Mouse (Mus musculus) thymus, postnatal 25 days (tissue): ENCODE measurements around the gene Gm10681.
"Not testable (repeated sequence)": the region's sequence is repeated elsewhere in the genome, so short reads cannot be mapped to it uniquely, and the experiment has no call there.

Source experiments
- DNase-seq: peaks from one replicate; pipeline ENCODE4 v3.0.0; 2022

Gene Gm10681

DNA sequence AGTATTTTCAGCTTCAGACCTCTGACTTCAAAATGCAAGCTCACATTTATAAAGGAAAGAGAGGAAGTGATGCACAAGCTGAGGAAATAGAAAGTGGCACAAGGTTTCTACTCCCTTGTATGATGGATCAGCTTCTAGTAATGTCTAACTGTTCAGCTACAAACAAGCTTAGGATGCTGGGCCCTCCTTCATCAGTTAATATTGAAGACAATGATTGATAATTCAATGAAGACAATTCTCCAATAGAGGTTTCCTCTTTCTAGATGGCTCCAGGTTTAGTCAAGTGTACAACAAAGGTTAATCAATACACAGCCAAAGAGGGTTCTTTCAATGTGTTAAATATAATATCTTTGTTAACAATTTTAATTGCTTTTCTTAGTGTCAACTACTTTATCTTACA is at the start of gene Gm10681:
Gm10681 (minus strand) TSS at position 101 of the 400 bp plus-strand sequence.
- no peak for DNase-seq

DNA sequence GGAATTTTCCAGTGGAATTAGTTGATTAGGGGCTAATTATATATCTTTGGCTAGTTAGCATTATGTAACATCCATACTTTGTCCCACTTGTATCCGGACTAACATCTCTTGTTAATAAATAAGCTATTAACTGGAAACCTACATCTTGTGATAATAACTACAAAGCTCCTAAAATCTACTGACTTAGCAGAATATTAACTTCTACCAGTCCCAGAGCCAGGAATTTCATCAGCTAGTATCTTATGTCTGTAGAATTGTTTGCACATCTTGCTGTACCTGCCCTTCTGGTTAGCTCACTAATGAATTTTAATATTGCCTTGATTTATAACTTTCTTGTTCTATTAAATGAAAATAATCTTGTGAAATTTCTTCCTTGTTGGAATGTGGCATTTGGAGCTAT is 46.5 kb upstream of the Gm10681 start:
- DNase-seq = no peak

- DNase-seq = no peak
Measured at GRCm38 (mm10) chr3:98630152-98630551, 41.5 kb upstream of the Gm10681 start, which contains the start of gene Hsd3b5. TSS of gene Hsd3b5 (minus strand) at chr3:98630252.

- no peak for DNase-seq
Measured at GRCm38 (mm10) chr3:98629633-98630032, 41.0 kb upstream of the Gm10681 start.

DNA sequence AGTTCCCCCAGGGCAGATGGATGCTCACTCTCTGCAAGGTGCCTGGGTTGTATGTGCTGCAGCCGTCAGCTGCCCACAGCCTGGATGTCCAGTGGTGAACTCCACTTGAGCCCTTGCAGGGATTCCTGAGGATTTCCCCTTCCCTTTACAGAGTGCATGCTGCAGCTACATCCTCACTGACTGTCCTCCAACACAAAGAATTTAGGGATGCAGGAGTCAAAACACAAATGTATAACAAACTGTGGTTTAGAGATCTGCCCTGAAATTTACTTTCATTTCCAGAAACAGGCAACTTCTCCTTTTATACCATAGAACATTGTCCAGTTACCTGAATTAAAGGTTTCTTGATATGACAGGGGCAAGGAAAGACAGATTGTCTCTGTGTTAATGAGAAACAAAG is 28.2 kb upstream of the Gm10681 start:
- not testable (repeated sequence) for DNase-seq

- DNase-seq = not testable (repeated sequence)
Measured at GRCm38 (mm10) chr3:98616244-98616643, 27.6 kb upstream of the Gm10681 start.

DNA sequence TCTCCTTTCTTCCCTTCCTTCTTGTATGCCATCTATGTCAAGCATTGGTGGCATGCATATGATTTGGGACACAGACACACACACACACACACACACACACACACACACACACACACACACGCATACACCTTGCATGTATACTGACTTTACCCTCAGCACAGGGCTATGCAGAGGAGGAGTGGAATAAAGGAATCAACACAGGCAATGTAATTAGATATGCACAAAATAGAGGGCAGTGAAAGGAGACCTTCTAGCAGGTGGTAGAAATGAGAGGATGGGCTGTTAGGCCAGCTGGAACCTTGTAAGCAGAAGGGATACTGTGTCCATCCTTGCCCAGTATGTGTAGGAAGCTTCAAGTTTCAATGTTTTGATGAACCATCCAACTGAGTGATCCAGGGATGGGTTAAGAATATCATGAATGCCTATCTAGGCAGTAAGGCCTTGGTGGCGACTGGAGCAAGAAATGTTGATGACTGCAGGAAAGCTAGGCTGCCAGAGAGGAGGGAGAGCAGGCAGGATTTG is 25.9 kb upstream of the Gm10681 start:
- not testable (repeated sequence) for DNase-seq

DNA sequence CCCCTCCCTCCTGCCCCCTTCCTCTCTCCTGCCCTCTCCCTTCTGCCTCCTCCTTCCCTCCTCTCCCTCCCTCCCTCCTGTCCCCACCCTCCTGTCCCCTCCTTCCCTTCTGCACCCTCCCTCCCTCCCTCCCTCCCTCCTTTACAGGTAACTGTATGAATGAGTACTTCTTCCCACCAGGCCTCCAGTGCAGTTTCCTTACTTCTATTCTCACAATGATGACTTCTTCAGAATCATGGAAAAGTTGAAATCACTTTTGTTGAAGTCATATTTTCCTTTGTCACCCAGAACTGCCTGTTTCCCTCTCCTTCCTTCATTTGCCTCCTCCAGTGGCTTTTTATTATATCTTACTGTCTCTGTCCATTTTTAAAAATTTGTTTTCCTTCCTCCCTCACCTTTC is 25.4 kb upstream of the Gm10681 start:
- no peak for DNase-seq

- not testable (repeated sequence) for DNase-seq
Measured at GRCm38 (mm10) chr3:98613540-98613939, 24.9 kb upstream of the Gm10681 start.

GRCm38 (mm10) chr3:98587721-98588120 is 886 bp downstream of the Gm10681 start:
- DNase-seq = no peak

DNA sequence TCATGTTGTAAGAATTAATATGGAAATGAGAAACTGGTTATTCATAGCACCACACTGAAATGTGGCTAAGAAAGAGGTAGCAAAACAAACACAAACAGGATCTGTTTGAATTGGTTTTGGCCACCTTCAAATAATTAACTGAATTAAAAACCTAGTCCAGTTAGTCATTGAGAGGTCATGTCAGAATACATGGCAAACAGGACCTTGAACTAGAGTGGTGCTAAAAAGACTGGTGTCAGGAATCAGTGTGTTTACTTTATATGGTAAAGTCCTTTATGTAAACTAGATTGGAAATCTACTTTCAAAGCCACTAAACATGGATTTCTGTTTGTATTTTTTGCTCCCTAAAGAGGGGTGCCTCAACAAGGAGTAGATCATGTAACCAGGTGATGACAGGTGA is 6.0 kb downstream of the Gm10681 start:
- not testable (repeated sequence) for DNase-seq

DNA sequence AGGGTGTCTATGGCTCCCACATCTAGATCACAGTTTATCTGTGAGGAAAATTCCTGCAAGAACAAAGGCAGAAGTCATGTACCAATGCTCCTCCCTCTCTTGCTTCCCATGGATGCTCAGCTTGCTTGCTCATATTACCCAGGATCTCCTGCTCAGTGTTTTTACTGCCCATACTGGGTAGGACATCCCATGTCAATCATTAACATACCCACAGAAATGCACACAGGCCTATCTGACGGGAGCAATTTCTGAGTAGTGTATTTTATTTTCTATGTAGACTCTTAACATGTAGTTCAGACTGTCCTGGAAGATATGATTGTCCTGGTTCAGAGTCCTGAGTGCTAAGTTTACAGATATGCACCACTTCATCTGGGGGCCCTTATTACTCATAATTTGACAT is 6.4 kb downstream of the Gm10681 start:
- DNase-seq = not testable (repeated sequence)

- not testable (repeated sequence) for DNase-seq
Measured at GRCm38 (mm10) chr3:98581024-98581423, 7.6 kb downstream of the Gm10681 start.

DNA sequence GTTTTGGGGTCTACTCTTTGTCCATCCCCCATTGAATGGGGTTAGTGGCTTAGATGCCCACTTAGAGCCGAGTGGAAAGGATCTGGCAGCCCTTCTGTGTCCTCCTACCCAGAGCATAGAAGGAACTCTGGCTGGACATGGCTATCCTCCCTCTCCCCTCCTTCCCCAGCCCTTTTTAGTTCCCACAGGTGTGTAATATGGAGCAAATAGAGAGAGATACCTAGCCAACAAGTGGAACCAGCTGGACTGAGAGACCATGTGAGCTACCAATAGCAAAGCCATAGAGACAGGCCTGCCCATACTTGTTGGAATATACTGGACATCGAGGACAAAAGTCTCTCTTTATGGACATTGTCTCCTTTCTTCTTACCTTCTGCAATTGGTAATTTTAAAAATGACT is 20.9 kb downstream of the Gm10681 start:
- not testable (repeated sequence) for DNase-seq

DNA sequence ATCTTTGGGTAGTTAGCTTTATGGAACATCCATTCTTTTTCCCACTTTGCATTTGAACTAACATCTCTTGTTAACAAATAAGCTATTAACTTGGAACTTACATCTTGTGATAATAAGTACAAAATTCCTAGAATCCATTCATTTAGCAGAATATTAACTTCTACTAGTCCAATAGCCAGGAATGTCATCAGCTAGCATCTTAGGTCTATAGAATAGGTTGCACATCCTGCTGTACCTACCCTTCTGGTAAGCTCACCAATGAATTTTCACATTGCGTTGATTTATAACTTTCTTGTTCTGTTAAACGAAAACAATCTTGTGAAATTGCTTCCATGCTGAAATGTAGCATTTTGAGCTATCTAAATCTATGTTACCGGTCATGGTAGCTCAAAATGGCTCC is 23.7 kb downstream of the Gm10681 start:
- DNase-seq = not testable (repeated sequence)

- not testable (repeated sequence) for DNase-seq
Measured at GRCm38 (mm10) chr3:98563831-98564230, 24.8 kb downstream of the Gm10681 start.

- DNase-seq = not testable (repeated sequence)
Measured at GRCm38 (mm10) chr3:98560711-98561110, 27.9 kb downstream of the Gm10681 start.

- DNase-seq = not testable (repeated sequence)
Measured at GRCm38 (mm10) chr3:98550832-98551231, 37.8 kb downstream of the Gm10681 start.

- not testable (repeated sequence) for DNase-seq
Measured at GRCm38 (mm10) chr3:98550215-98550614, 38.4 kb downstream of the Gm10681 start.

- DNase-seq = not testable (repeated sequence)
Measured at GRCm38 (mm10) chr3:98548495-98548894, 40.1 kb downstream of the Gm10681 start.

DNA sequence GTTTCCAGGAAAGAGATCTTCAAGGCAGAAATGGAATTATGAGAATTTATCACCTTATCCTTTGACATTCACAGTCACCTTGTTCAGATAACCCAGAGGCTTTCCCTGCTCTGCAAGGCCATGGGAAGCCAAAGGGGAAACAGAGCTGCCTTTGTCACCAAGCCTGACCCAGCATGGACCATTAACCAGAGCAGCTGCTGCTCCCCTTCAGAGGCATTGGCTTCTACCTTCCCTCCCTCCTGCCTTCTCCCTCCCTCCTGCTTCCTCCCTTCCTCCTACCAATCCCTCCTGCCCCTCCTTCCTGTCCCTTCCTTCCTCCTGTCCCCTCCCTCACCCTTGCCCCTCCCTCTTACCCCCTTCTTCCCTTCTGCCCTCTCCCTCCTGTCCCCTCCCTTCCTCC is 41.0 kb downstream of the Gm10681 start:
- DNase-seq = not testable (repeated sequence)

- not testable (repeated sequence) for DNase-seq
Measured at GRCm38 (mm10) chr3:98524978-98525377, 63.6 kb downstream of the Gm10681 start.

DNA sequence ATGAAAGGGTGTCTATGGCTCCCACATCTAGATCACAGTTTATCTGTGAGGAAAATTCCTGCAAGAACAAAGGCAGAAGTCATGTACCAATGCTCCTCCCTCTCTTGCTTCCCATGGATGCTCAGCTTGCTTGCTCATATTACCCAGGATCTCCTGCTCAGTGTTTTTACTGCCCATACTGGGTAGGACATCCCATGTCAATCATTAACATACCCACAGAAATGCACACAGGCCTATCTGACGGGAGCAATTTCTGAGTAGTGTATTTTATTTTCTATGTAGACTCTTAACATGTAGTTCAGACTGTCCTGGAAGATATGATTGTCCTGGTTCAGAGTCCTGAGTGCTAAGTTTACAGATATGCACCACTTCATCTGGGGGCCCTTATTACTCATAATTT is 64.1 kb downstream of the Gm10681 start:
- not testable (repeated sequence) for DNase-seq

GRCm38 (mm10) chr3:98522779-98523178 is 65.8 kb downstream of the Gm10681 start:
- DNase-seq = not testable (repeated sequence)

DNA sequence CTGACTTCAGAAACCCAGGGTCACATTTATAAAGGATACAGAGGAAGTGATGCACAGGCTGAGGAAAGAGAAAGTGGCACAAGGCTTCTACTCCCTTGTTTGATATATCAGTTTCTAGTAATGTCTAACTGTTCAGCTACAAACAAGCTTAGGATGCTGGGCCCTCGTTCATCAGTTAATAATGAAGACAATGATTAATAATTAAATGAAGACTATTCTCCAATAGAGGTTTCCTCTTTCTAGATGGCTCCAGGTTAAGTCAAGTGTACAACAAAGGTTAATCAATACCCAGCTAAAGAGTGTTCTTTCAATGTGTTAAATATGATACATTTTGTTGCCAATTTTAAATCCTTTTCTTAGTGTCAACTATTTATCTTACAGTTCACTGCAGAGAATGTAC is 78.2 kb downstream of the Gm10681 start, which contains the start of gene Hsd3b4:
Hsd3b4 (minus strand) TSS at position 101 of the 400 bp plus-strand sequence.
- not testable (repeated sequence) for DNase-seq
